Mouse (Mus musculus): ENCODE data around the gene Epb41l2.

Epb41l2 gene

GRCm38 (mm10) chr10:25513821-25514220, 154.2 kb downstream of the Epb41l2 start:
- no peak for DNase-seq

GRCm38 (mm10) chr10:25519954-25520353, 160.4 kb downstream of the Epb41l2 start:
- DNase-seq = no peak

GRCm38 (mm10) chr10:25520428-25520827, 160.8 kb downstream of the Epb41l2 start:
- DNase-seq = no peak

- no peak for DNase-seq
Measured at GRCm38 (mm10) chr10:25523727-25524126, 164.1 kb downstream of the Epb41l2 start.

- no peak for DNase-seq
Measured at GRCm38 (mm10) chr10:25526156-25526555, 166.6 kb downstream of the Epb41l2 start.

GRCm38 (mm10) chr10:25526622-25527021, 167.0 kb downstream of the Epb41l2 start:
- no peak for DNase-seq

GRCm38 (mm10) chr10:25527126-25527525, 167.5 kb downstream of the Epb41l2 start:
- DNase-seq = no peak

GRCm38 (mm10) chr10:25531335-25531734, 171.7 kb downstream of the Epb41l2 start:
- no peak for DNase-seq

- DNase-seq = no peak
Measured at GRCm38 (mm10) chr10:25533105-25533504, 173.5 kb downstream of the Epb41l2 start.

- DNase-seq = no peak
Measured at GRCm38 (mm10) chr10:25533513-25534246, 174.1 kb downstream of the Epb41l2 start.

GRCm38 (mm10) chr10:25534467-25534866, 174.9 kb downstream of the Epb41l2 start:
- no peak for DNase-seq

GRCm38 (mm10) chr10:25535891-25536331, 176.3 kb downstream of the Epb41l2 start, which contains the start of gene Smlr1:
TSS of gene Smlr1 (minus strand) at chr10:25536267.
- no peak for DNase-seq

- DNase-seq = no peak
Measured at GRCm38 (mm10) chr10:25536621-25537020, 177.0 kb downstream of the Epb41l2 start.

GRCm38 (mm10) chr10:25538738-25539137, 179.1 kb downstream of the Epb41l2 start:
- no peak for DNase-seq

GRCm38 (mm10) chr10:25539146-25539770, 179.7 kb downstream of the Epb41l2 start:
- DNase-seq = peak; percentile 8

GRCm38 (mm10) chr10:25539771-25540168, 180.2 kb downstream of the Epb41l2 start:
- DNase-seq = no peak

GRCm38 (mm10) chr10:25541097-25541496, 181.5 kb downstream of the Epb41l2 start:
- no peak for DNase-seq

GRCm38 (mm10) chr10:25552936-25553335, 193.3 kb downstream of the Epb41l2 start:
- DNase-seq = no peak

GRCm38 (mm10) chr10:25571319-25572240, 212.0 kb downstream of the Epb41l2 start:
- no peak for DNase-seq

All from cerebellum, adult 9-10 months (tissue).